Mouse (Mus musculus) CH12.LX (cell line): ENCODE measurements around the gene Stx11. TPM values are rescaled to one million over a fixed set of nuclear protein-coding genes. Genes with fewer than 3 reads are reported as not detected.

ENCODE experiments used
- DNase-seq: peaks from one replicate; pipeline ENCODE4 v3.0.0-alpha.2; 2013; ENCODE audit errors: extremely low read depth
- H3K27ac ChIP-seq: 2 replicates; pipeline ENCODE4 v1.5.1; 2012; ENCODE audit warnings: low read depth, mild to moderate bottlenecking, control low read depth, moderate library complexity; ENCODE audit not compliant: insufficient read depth
- H3K27me3 ChIP-seq: replicated peaks from 2 replicates; pipeline ENCODE3; 2012; ENCODE audit warnings: inconsistent platforms
- H3K36me3 ChIP-seq, 2 experiments: replicated peaks in 1 of 2; 2 replicates each; pipeline versions ENCODE3 to v1.6.1; 2012; ENCODE audit warnings: inconsistent platforms in 1 of 2, low read length in 1 of 2, mild to moderate bottlenecking in 1 of 2, mixed read lengths in 1 of 2, moderate library complexity in 1 of 2; ENCODE audit not compliant: control insufficient read depth in 1 of 2, insufficient read depth in 1 of 2
- H3K4me1 ChIP-seq, 2 experiments: 2 replicates each; pipeline ENCODE4 v1.6.1; 2012; ENCODE audit warnings: inconsistent platforms in 1 of 2, moderate library complexity in 1 of 2; ENCODE audit not compliant: insufficient read depth in 2 of 2, control insufficient read depth in 1 of 2
- H3K4me2 ChIP-seq: 2 replicates; pipeline ENCODE4 v1.6.1; 2012; ENCODE audit warnings: low read depth, mild to moderate bottlenecking, control low read depth; ENCODE audit not compliant: poor library complexity, insufficient read depth, severe bottlenecking
- H3K4me3 ChIP-seq, 3 experiments: fragments of 150-350 bp in 1 of 3; sonication (generic) in 1 of 3; replicated peaks in 1 of 3; 2 replicates each; pipeline versions ENCODE3 to v1.5.1; 2011 to 2012; ENCODE audit warnings: low read depth in 2 of 3, low read length in 2 of 3, mild to moderate bottlenecking in 2 of 3, moderate library complexity in 2 of 3, control low read depth in 1 of 3, improper control_type of control experiment in 1 of 3, inconsistent platforms in 1 of 3, mixed read lengths in 1 of 3; ENCODE audit not compliant: poor library complexity in 1 of 3
- H3K79me2 ChIP-seq: replicated peaks from 2 replicates; pipeline ENCODE4 v1.6.1; 2012; ENCODE audit warnings: mild to moderate bottlenecking, moderate library complexity; ENCODE audit not compliant: control insufficient read depth, poor library complexity, insufficient read depth, severe bottlenecking; ENCODE audit errors: extremely low read depth
- H3K9ac ChIP-seq: 2 replicates; pipeline ENCODE4 v1.6.1; 2012; ENCODE audit warnings: low read depth, mild to moderate bottlenecking, control low read depth, moderate library complexity; ENCODE audit not compliant: insufficient read depth
- H3K9me3 ChIP-seq: replicated peaks from 2 replicates; pipeline ENCODE3; 2012; ENCODE audit warnings: low read length, inconsistent platforms, mixed read lengths
- CTCF ChIP-seq, 2 experiments: IDR thresholded peaks in 1 of 2; conservative IDR thresholded peaks in 1 of 2; 2 replicates each; pipeline ENCODE4 v1.5.1; 2011 to 2012; ENCODE audit warnings: low read depth in 2 of 2, low read length in 2 of 2, improper control_type of control experiment in 1 of 2, inconsistent platforms in 1 of 2, mild to moderate bottlenecking in 1 of 2, moderate library complexity in 1 of 2
- E2F4 ChIP-seq: IDR thresholded peaks from 2 replicates; pipeline ENCODE4 v1.6.1; 2011; ENCODE audit warnings: low read depth, low read length, improper control_type of control experiment; ENCODE audit not compliant: insufficient replicate concordance
- EP300 ChIP-seq: IDR thresholded peaks from 2 replicates; pipeline ENCODE4 v1.6.1; 2011; ENCODE audit warnings: low read length, improper control_type of control experiment
- ETS1 ChIP-seq: conservative IDR thresholded peaks from 2 replicates; pipeline ENCODE4 v1.6.1; 2012; ENCODE audit warnings: low read depth, mild to moderate bottlenecking, inconsistent platforms, low read length, improper control_type of control experiment, moderate library complexity
- GABPA ChIP-seq: IDR thresholded peaks from 2 replicates; pipeline ENCODE4 v1.6.1; 2012; ENCODE audit warnings: low read depth, low read length, improper control_type of control experiment, inconsistent platforms; ENCODE audit not compliant: insufficient replicate concordance
- HCFC1 ChIP-seq: IDR thresholded peaks from 2 replicates; pipeline ENCODE4 v1.6.1; 2012; ENCODE audit warnings: low read depth, mild to moderate bottlenecking, inconsistent platforms, low read length, improper control_type of control experiment
- IRF4 ChIP-seq: IDR thresholded peaks from 2 replicates; pipeline ENCODE4 v1.6.1; 2014; ENCODE audit warnings: low read depth, mild to moderate bottlenecking, inconsistent platforms, low read length, improper control_type of control experiment
- MAFK ChIP-seq: IDR thresholded peaks from 2 replicates; pipeline ENCODE4 v1.6.1; 2011; ENCODE audit warnings: low read length, improper control_type of control experiment; ENCODE audit not compliant: insufficient replicate concordance
- MAX ChIP-seq: IDR thresholded peaks from 2 replicates; pipeline ENCODE4 v1.6.1; 2011; ENCODE audit warnings: low read length, improper control_type of control experiment
- MAZ ChIP-seq: IDR thresholded peaks from 2 replicates; pipeline ENCODE4 v1.6.1; 2012; ENCODE audit warnings: low read depth, mild to moderate bottlenecking, inconsistent platforms, low read length, improper control_type of control experiment, moderate library complexity
- MXI1 ChIP-seq: IDR thresholded peaks from 2 replicates; pipeline ENCODE4 v1.6.1; 2011; ENCODE audit warnings: mild to moderate bottlenecking, low read depth, low read length, improper control_type of control experiment
- POLR2A ChIP-seq: IDR thresholded peaks from 2 replicates; pipeline ENCODE4 v1.6.1; 2011; ENCODE audit warnings: low read depth, mild to moderate bottlenecking, improper control_type of control experiment, low read length
- POLR2AphosphoS2 ChIP-seq: IDR thresholded peaks from 2 replicates; pipeline ENCODE4 v1.6.1; 2011; ENCODE audit warnings: low read depth, low read length, improper control_type of control experiment
- RAD21 ChIP-seq: IDR thresholded peaks from 2 replicates; pipeline ENCODE4 v1.6.1; 2011; ENCODE audit warnings: low read depth, mild to moderate bottlenecking, low read length, improper control_type of control experiment, moderate library complexity
- SIN3A ChIP-seq: IDR thresholded peaks from 2 replicates; pipeline ENCODE4 v1.6.1; 2012; ENCODE audit warnings: low read length, improper control_type of control experiment, inconsistent platforms
- SMC3 ChIP-seq: IDR thresholded peaks from 2 replicates; pipeline ENCODE4 v1.6.1; 2011; ENCODE audit warnings: low read depth, low read length, improper control_type of control experiment
- TBP ChIP-seq: conservative IDR thresholded peaks from 2 replicates; pipeline ENCODE4 v1.6.1; 2011; ENCODE audit warnings: low read depth, low read length, improper control_type of control experiment
- TCF12 ChIP-seq: IDR thresholded peaks from 2 replicates; pipeline ENCODE4 v1.6.1; 2014; ENCODE audit warnings: low read depth, mild to moderate bottlenecking, inconsistent platforms, low read length, improper control_type of control experiment
- ZKSCAN1 ChIP-seq: IDR thresholded peaks from 2 replicates; pipeline ENCODE4 v1.6.1; 2012; ENCODE audit warnings: low read depth, inconsistent platforms, low read length, improper control_type of control experiment, borderline replicate concordance
- ZMIZ1 ChIP-seq: IDR thresholded peaks from 2 replicates; pipeline ENCODE4 v1.6.1; 2012; ENCODE audit warnings: low read depth, mild to moderate bottlenecking, inconsistent platforms, low read length, improper control_type of control experiment
- dilution Hi-C: fragments of 300-500 bp; cut with MboI; formaldehyde crosslinking; loops from 2 replicates; pipeline ENCODE4 v1.14.3; 2020; ENCODE audit warnings: low sequenced_read_pairs; ENCODE audit not compliant: extremely low pct_unique_long_range_greater_than_20kb, extremely low pct_ligation_motif_present
- in situ Hi-C: fragments of 300-500 bp; cut with MboI; formaldehyde crosslinking; loops from 3 replicates; pipeline ENCODE4 v1.14.3; 2019; ENCODE audit warnings: low sequenced_read_pairs, low pct_ligation_motif_present, low pct_unique_long_range_greater_than_20kb, mixed read lengths
- polyA plus RNA-seq: library from polyadenylated mRNA; unstranded; fragments of >175 nt; gene quantifications from 2 replicates; pipeline ENCODE4 v1.2.1, GENCODE M21; 2012; ENCODE audit warnings: low read depth; ENCODE audit not compliant: insufficient read length
- total RNA-seq, 2 experiments: library from RNA; depleted of rRNA; stranded (reverse); fragments of 300-350 nt in 1 of 2; fragments of >200 nt in 1 of 2; gene quantifications; 2 replicates each; pipeline ENCODE4 v1.2.3; 2012 to 2014

The Stx11 gene
- total and polyA plus RNA-seq, 3 experiments, result 22.2 to 49.8 (median 47.7) TPM

- Histone ChIP-seq H3K4me2 (peak overlapping the region; percentile 88), H3K4me3 (peak overlapping the region; percentile 55 to 88 (median 82)), H3K9ac (peak overlapping the region; percentile 58), H3K79me2 (peaks cover 50% of the 10 kb centered on the region), H3K27me3 (no peaks in the 10 kb centered on the region), H3K9me3 (peaks cover 12% of the 10 kb centered on the region), H3K36me3 (peaks cover 23 to 42% of the 10 kb centered on the region in 2 experiments), H3K27ac (no peak overlapping the region), H3K4me1 (peaks cover 22 to 55% of the 10 kb centered on the region in 2 experiments)
- in situ Hi-C loops (no loop called here), dilution Hi-C loops (no loop called here)
- TF ChIP-seq HCFC1, result no peak
- peak in 1 of 2 experiments; percentile 51; a peak in 2 of 4 replicates for TF ChIP-seq CTCF (conservative IDR thresholded peaks at IDR 0.05 in 1 of 2, IDR thresholded peaks at IDR 0.05 in 1 of 2; ENCODE audit: low read depth in 2 of 2, low read length in 2 of 2)
- TF ChIP-seq RAD21, result peak; percentile 9
- peak; percentile 23 for TF ChIP-seq SMC3
- no peak for DNase-seq
Observed at GRCm38 (mm10) chr10:12962238-12962637, 1.9 kb downstream of the Stx11 start.

GRCm38 (mm10) chr10:12961546-12961945, 2.6 kb downstream of the Stx11 start:
- Histone ChIP-seq H3K27ac (no peak overlapping the region), H3K79me2 (peaks cover 54% of the 10 kb centered on the region), H3K36me3 (peaks cover 23 to 46% of the 10 kb centered on the region in 2 experiments)
- dilution Hi-C loops (no loop called here), in situ Hi-C loops (no loop called here)
- TF ChIP-seq POLR2A, result no peak
- TF ChIP-seq MAX, result no peak
- TF ChIP-seq SMC3, result no peak
- no peak for TF ChIP-seq EP300
- no peak for TF ChIP-seq IRF4
- TF ChIP-seq ZMIZ1, result no peak
- TF ChIP-seq TBP, result no peak
- TF ChIP-seq E2F4, result no peak
- TF ChIP-seq HCFC1, result no peak
- TF ChIP-seq, all 38 proteins: peak for 0
- H3K4me3 ChIP-seq, result no peak overlapping the region
- H3K4me1 ChIP-seq, result peaks cover 25 to 61% of the 10 kb centered on the region in 2 experiments
- no peak overlapping the region for H3K4me2 ChIP-seq
- no peaks in the 10 kb centered on the region for H3K27me3 ChIP-seq
- no peak for DNase-seq
- no peak overlapping the region for H3K9ac ChIP-seq
- H3K9me3 ChIP-seq, result peaks cover 12% of the 10 kb centered on the region

GRCm38 (mm10) chr10:12957271-12957670, 6.8 kb downstream of the Stx11 start:
- peaks cover 20 to 56% of the 10 kb centered on the region in 2 experiments for H3K4me1 ChIP-seq
- DNase-seq, result no peak
- no peak for TF ChIP-seq E2F4
- no peak for TF ChIP-seq MAFK
- no peak for TF ChIP-seq GABPA
- no peak for TF ChIP-seq ZKSCAN1
- TF ChIP-seq POLR2AphosphoS2, result no peak
- no peak for TF ChIP-seq TCF12
- TF ChIP-seq SIN3A, result no peak
- no peak for TF ChIP-seq ETS1
- TF ChIP-seq MXI1, result no peak
- no peak for TF ChIP-seq MAZ
- peak overlapping the region; percentile 41; the same call in 1 of the 2 replicates for H3K4me2 ChIP-seq
- H3K4me3 ChIP-seq, result no peak overlapping the region
- peaks cover 12% of the 10 kb centered on the region for H3K9me3 ChIP-seq
- H3K36me3 ChIP-seq, result peaks cover 26 to 60% of the 10 kb centered on the region in 2 experiments
- no peak overlapping the region for H3K9ac ChIP-seq
- peaks cover 69% of the 10 kb centered on the region for H3K79me2 ChIP-seq
- in situ Hi-C loops (no loop called here), dilution Hi-C loops (no loop called here)
- no peak overlapping the region for H3K27ac ChIP-seq
- no peaks in the 10 kb centered on the region for H3K27me3 ChIP-seq
